Mouse (Mus musculus) MEL (cell line): ENCODE measurements at regions not wholly inside any gene's neighbourhood (a gene's known extent, or its start where the extent isn't known, plus 50 kb on each side); places are given as distances from the start of the nearest gene placed in this dataset.

Experiments
- BHLHE40 ChIP-seq: IDR thresholded peaks from 2 replicates; pipeline ENCODE4 v1.6.1; 2012; ENCODE audit warnings: low read depth, mild to moderate bottlenecking, inconsistent platforms, low read length, improper control_type of control experiment, borderline replicate concordance
- CTCF ChIP-seq, 3 experiments: IDR thresholded peaks in 2 of 3; conservative IDR thresholded peaks in 1 of 3; 2 replicates each; pipeline ENCODE4 v1.5.1; 2011 to 2012; ENCODE audit warnings: low read length in 3 of 3, low read depth in 2 of 3, mild to moderate bottlenecking in 2 of 3, improper control_type of control experiment in 1 of 3, inconsistent platforms in 1 of 3, mixed read lengths in 1 of 3, moderate library complexity in 1 of 3; ENCODE audit not compliant: control insufficient read depth in 1 of 3, insufficient read depth in 1 of 3, poor library complexity in 1 of 3, severe bottlenecking in 1 of 3
- E2F4 ChIP-seq: IDR thresholded peaks from 2 replicates; pipeline ENCODE4 v1.6.1; 2011; ENCODE audit warnings: low read depth, low read length, improper control_type of control experiment, borderline replicate concordance
- EP300 ChIP-seq, 2 experiments: IDR thresholded peaks; 2 replicates each; pipeline ENCODE4 v1.6.1; 2011; ENCODE audit warnings: improper control_type of control experiment in 2 of 2, low read length in 2 of 2, low read depth in 1 of 2, mild to moderate bottlenecking in 1 of 2
- KAT2A ChIP-seq: conservative IDR thresholded peaks from 2 replicates; pipeline ENCODE4 v1.6.1; 2012; ENCODE audit warnings: low read depth, low read length, improper control_type of control experiment, inconsistent platforms
- MAFK ChIP-seq: IDR thresholded peaks from 2 replicates; pipeline ENCODE4 v1.6.1; 2011; ENCODE audit warnings: low read depth, mild to moderate bottlenecking, low read length, improper control_type of control experiment, borderline replicate concordance
- POLR2A ChIP-seq, 2 experiments: IDR thresholded peaks; 2 replicates each; pipeline ENCODE4 v1.6.1; 2011 to 2012; ENCODE audit warnings: low read length in 2 of 2, mild to moderate bottlenecking in 2 of 2, control low read depth in 1 of 2, improper control_type of control experiment in 1 of 2, low read depth in 1 of 2, moderate library complexity in 1 of 2; ENCODE audit not compliant: control insufficient read depth in 1 of 2, insufficient read depth in 1 of 2, poor library complexity in 1 of 2
- TAL1 ChIP-seq: IDR thresholded peaks from 2 replicates; pipeline ENCODE4 v1.6.1; 2012; ENCODE audit warnings: mild to moderate bottlenecking, inconsistent platforms, low read length, moderate library complexity, mixed read lengths
- TBP ChIP-seq: IDR thresholded peaks from 2 replicates; pipeline ENCODE4 v1.8.0; 2011; ENCODE audit warnings: low read depth, low read length, improper control_type of control experiment
- ZNF384 ChIP-seq: IDR thresholded peaks from 2 replicates; pipeline ENCODE4 v1.6.1; 2012; ENCODE audit warnings: low read depth, mild to moderate bottlenecking, inconsistent platforms, low read length, improper control_type of control experiment

DNA sequence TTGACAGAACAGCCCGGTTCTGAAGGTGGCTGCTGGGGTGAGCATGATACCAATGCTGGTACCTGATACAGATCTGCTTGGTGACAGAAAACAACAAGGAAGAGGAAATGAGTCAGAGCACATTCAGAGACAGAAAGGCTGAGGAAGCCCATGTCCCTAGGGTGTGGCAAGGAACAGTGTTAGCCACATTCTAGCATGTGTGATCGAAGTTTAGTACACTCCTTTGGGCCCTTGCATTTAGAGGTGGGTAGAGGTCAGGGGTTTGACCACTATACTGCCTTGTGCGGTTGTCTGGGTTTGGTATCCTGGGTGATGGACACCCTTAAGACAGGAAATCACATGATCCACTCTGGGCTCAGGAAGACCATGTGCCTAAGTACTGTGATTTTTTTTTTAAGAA, 695.9 kb downstream of the Gm9195 start:
- no peak for TF ChIP-seq EP300 (IDR thresholded peaks at IDR 0.05; ENCODE audit: low read depth in 1 of 2, low read length in 2 of 2)
- TF ChIP-seq POLR2A (IDR thresholded peaks at IDR 0.05; ENCODE audit: control insufficient read depth in 1 of 2, insufficient read depth in 1 of 2, low read depth in 1 of 2, low read length in 2 of 2, poor library complexity in 1 of 2), result no peak
- no peak for TF ChIP-seq E2F4
- no peak for TF ChIP-seq MAFK
- no peak for TF ChIP-seq CTCF (IDR thresholded peaks at IDR 0.05 in 2 of 3, conservative IDR thresholded peaks at IDR 0.05 in 1 of 3; ENCODE audit: control insufficient read depth in 1 of 3, insufficient read depth in 1 of 3, low read depth in 2 of 3, low read length in 3 of 3, poor library complexity in 1 of 3, severe bottlenecking in 1 of 3)
- TF ChIP-seq KAT2A, result no peak
- TF ChIP-seq ZNF384, result no peak
- TF ChIP-seq BHLHE40, result no peak
- no peak for TF ChIP-seq TAL1
- no peak for TF ChIP-seq TBP
